Mouse (Mus musculus): ENCODE results near the gene Phox2b. TPM values are rescaled to one million over a fixed set of nuclear protein-coding genes. Genes with fewer than 3 reads are reported as not detected.

Gene Phox2b
- polyA plus RNA-seq, 1 experiment from 2014 or later: 27.7 TPM

GRCm38 (mm10) chr5:67060519-67060918 is 38.6 kb downstream of the Phox2b start:
- no peaks in the 10 kb centered on the region for H3K4me1 ChIP-seq (replicated peaks)
- no peak for ATAC-seq
- 65% methylated on average over 2 of the region's 4 CpGs for WGBS
- no peaks in the 10 kb centered on the region for H3K27me3 ChIP-seq (replicated peaks)
- no peak overlapping the region for H3K9ac ChIP-seq
- H3K27ac ChIP-seq: no peak overlapping the region
- no peak overlapping the region for H3K4me3 ChIP-seq (replicated peaks)
- no peaks in the 10 kb centered on the region for H3K36me3 ChIP-seq
- no peak overlapping the region for H3K4me2 ChIP-seq (replicated peaks)
- no peaks in the 10 kb centered on the region for H3K9me3 ChIP-seq

GRCm38 (mm10) chr5:67057803-67058202 is 41.3 kb downstream of the Phox2b start:
- Histone ChIP-seq H3K9me3 (no peaks in the 10 kb centered on the region), H3K4me1 (replicated peaks) (no peaks in the 10 kb centered on the region)
- no peak for ATAC-seq

GRCm38 (mm10) chr5:67048003-67048402 is 51.1 kb downstream of the Phox2b start:
- H3K4me1 ChIP-seq (replicated peaks): no peaks in the 10 kb centered on the region
- no peak overlapping the region for H3K4me2 ChIP-seq (replicated peaks)
- H3K36me3 ChIP-seq: no peaks in the 10 kb centered on the region
- no peaks in the 10 kb centered on the region for H3K27me3 ChIP-seq (replicated peaks)
- WGBS: 20% methylated on average over 4 of the region's 4 CpGs
- H3K4me3 ChIP-seq (replicated peaks): no peak overlapping the region
- H3K9me3 ChIP-seq: no peaks in the 10 kb centered on the region
- H3K27ac ChIP-seq: no peak overlapping the region
- H3K9ac ChIP-seq: no peak overlapping the region
- 0 out of 2 replicates have a peak, but pooled peaks have one; percentile 39 for ATAC-seq

More at GRCm38 (mm10) chr5:67057803-67058202, 41.3 kb downstream of the Phox2b start:
- H3K36me3 ChIP-seq: no peaks in the 10 kb centered on the region
- whole genome bisulfite sequencing: 86% methylated on average over 6 of the region's 6 CpGs
- H3K27ac ChIP-seq: no peak overlapping the region
- no peak overlapping the region for H3K9ac ChIP-seq
- H3K27me3 ChIP-seq (replicated peaks): no peaks in the 10 kb centered on the region
- no peak overlapping the region for H3K4me2 ChIP-seq (replicated peaks)
- no peak overlapping the region for H3K4me3 ChIP-seq (replicated peaks)

Other genes starting within 250 kb of the Phox2b start
- gene Tmem33, start 161.3 kb upstream of the Phox2b start, polyA plus RNA-seq (2015; fragmentation: Nextera tagmentation; extraction: Ambion mirVana): 115 and 116 TPM in 2 replicates
- 81.6 and 94.4 TPM in 2 replicates for gene Slc30a9, start 207.7 kb upstream of the Phox2b start, polyA plus RNA-seq (2015; fragmentation: Nextera tagmentation; extraction: Ambion mirVana)

Measured in intestine, embryonic 15.5 days (tissue).